Mouse (Mus musculus) large intestine, adult 2 months (tissue): ENCODE data around the gene Fitm1. TPM values are rescaled to one million over a fixed set of nuclear protein-coding genes. Genes with fewer than 3 reads are reported as not detected.

Experiments used
- DNase-seq: peaks from one replicate; pipeline ENCODE4 v3.0.0-alpha.2; 2012; ENCODE audit warnings: low read depth, low spot score
- WGBS: fragments of 180-500 bp; shearing (Covaris S2); methylation state at CpG from one replicate; pipeline ENCODE4 v1.1.7; 2018; 5-methylcytosine and 5-hydroxymethylcytosine counted together
- polyA plus RNA-seq: library from polyadenylated mRNA; depleted of rRNA; stranded (reverse); fragments of >200 nt; gene quantifications from 2 replicates; pipeline ENCODE4 v1.2.3, GENCODE M21; 2012

The Fitm1 gene
- polyA plus RNA-seq, 1 experiment = 0.11 TPM

DNA sequence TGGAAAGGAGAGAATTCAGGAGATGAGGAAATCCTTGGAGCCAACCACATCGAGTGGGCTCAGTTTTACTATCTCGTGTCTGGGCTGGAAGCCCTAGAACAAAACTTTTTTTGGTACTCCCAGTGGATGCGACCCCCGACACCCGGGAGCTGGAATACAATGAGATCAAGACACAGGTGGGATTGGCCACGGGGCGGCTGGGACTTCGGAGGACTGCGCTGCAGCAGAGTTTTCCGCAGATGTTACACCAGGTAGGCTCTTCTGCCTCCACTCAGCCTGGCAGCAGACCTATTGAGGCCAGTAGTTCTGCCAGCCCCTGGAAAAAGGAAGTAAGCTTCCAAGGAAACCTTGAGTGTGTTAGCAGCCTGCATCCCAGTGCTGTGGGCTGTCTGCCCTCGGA is 12.2 kb upstream of the Fitm1 start:
- 89% methylated on average over 11 of the region's 11 CpGs for WGBS
- DNase-seq = no peak

DNA sequence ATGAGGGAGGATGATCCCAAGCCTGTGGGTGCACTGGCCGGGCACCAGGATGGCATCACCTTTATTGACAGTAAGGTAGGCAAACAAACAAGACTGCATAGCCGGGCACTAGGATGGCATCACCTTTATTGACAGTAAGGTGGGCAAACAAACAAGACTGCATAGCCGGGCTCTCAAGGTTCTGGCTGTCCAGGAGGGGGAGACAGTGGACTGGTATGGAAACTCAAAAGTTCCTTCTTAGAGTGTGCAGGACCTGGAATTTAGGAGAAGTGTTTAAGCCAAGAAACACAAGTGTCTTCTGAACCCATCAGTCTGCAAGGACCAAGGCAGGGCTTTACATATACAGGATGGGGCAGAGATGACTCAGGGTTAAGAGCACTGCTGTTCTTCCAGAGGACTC is 9.7 kb upstream of the Fitm1 start:
- 55% methylated on average over 3 of the region's 3 CpGs for WGBS
- DNase-seq = no peak

DNA sequence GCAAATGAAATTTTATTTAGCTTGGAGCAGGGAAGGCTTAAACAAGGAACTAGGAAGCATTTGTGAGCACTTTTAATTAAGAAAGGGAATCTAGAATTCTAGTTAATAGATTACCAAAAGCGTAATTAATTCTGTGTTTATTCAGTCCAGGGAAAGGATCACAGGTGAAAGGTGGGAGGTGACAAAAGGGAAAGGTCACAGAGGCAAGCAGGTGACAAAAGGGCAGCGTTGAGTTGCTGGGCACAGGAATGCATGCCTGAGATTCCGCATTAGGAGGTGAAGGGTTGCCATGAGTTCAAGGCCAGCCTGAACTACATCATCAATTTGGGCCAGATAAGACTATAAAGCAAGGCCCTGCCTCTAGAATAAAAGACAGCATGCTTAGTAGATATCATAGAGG is 7.9 kb upstream of the Fitm1 start:
- no peak for DNase-seq
- 83% methylated on average over 3 of the region's 3 CpGs for WGBS

DNA sequence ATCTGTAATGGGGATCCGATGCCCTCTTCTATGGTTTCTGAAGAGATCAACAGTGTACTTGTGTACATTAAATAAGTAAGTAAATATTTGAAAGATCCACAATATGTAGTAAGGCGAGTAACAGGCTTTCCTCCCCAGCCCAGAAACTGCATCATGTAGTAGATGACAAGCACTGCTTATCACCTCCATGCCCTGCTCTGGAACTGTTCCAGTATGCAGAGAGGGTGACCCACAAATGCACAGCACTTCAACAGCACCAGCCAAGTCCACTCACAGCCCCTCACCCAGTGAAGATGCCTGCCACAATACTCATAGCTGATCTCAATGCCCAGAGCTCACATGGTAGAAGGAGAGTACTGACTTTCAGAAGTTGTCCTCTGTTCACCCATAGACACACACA is 4.8 kb upstream of the Fitm1 start:
- 64% methylated on average over 2 of the region's 2 CpGs for WGBS
- DNase-seq = no peak

DNA sequence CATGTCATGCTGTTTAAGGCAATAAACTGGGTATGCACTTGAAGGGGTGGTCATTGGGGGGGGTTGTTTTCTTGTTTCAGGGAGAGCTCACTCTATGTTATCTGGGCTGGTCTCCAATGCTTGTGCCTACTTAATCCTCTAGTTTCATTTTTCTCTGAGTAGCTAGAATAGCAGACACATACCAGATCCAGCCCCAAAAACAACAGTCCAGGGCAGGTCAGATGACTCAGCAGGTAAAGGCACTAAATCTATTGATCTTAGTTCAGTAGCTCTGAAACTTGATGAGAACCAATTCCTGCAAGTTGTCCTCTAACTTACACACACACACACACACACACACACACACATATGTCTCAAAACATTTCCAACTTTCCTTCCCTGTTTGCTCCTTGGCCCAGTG is 3.7 kb upstream of the Fitm1 start:
- DNase-seq = no peak

DNA sequence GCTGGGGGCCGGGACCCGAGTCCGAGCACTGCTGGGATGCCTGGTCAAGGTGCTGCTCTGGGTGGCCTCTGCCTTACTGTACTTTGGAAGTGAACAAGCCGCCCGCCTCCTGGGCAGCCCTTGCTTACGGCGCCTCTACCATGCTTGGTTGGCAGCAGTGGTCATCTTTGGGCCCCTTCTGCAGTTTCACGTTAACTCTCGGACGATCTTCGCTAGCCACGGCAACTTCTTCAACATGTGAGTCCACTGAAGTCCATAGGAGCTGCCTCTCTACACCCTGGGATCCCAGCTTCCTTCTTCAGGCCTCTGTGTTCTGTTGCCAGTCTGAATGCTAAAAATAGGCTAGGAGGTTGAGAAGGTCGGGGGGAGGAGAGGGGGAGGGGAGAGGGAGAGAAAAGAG is 294 bp downstream of the Fitm1 start:
- no peak for DNase-seq
- WGBS = 77% methylated on average over 13 of the region's 13 CpGs

DNA sequence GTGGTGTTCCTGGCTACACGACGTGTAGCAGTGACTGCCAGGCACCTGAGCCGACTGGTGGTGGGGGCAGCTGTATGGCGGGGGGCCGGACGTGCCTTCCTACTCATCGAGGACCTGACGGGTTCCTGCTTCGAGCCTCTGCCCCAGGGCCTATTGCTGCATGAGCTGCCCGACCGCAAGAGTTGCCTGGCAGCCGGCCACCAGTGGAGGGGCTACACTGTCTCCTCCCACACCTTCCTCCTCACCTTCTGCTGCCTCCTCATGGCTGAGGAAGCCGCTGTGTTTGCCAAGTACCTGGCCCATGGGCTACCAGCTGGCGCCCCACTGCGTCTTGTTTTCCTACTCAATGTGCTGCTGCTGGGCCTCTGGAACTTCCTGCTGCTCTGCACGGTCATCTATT is 959 bp downstream of the Fitm1 start:
- no peak for DNase-seq
- WGBS = 77% methylated on average over 16 of the region's 16 CpGs

DNA sequence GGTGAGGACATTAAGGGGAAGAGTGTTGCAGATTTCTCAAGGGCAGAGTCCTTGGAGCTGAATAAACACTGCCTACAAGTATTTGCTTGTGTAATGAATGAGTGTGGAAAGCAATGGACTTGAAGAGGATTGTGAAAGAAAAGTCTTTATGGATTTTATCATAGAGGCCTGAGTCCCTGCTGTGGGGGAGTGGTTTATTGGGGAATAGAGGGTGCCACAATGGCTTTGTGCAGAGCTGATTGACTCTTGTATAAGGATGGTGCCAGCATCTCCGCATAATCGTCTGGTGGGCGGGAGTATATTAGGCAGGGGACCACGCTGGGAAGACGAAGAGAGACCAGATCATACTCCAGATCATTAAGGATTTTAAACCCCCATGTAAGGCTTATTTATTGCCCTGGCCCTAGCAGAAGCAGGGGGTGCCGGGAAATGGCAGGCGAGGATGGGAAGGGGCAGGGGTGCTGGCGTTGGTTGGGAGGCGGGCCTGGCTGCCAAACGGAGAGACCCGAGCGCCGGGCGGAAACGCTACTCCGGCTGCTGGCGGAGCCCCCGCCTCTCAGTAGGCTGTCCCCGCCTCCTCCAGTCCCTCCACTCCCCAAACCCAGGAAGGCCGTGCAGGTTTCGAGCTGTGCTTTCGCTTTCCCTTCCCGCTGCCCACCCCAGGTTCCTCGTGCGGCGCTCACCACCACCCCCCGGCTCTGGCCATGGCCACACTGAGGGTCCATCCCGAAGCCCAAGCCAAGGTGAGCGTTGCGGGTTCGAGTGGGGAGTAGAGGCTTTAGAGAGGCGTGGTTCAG is 2.7 kb downstream of the Fitm1 start, which contains the start of gene Psme1:
Psme1 (plus strand) TSS at position 253 of the 797 bp plus-strand sequence.
- under 1% methylated on average over 32 of the region's 32 CpGs for WGBS
- no peak for DNase-seq

DNA sequence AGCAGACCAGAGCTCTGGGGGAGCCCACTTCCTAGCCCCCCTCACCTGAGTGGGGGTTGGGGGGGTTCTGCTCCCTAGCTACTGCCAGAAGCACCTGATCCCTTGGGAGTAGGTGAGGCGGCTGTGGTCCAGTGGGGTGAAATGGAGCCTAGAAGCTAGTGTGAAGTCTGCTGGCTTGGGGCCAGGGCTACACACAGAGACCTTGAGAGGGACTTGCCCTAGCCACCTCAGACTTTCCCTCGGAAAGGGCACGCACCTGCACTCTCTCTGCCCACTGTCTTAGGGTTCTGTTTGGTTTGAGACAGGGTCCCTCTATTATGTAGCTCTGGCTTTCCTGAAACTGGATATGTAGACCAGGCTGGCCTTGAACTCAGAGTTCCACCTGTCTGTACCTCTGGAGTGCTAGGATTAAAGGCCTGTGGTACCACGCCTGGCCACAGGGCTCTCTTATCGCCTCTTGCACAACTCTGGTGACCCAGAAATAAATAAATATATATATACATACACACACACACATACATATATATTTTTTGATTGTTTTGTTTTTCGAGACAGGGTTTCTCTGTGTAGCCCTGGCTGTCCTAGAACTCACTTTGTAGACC is 3.4 kb downstream of the Fitm1 start:
- 13% methylated on average over 6 of the region's 6 CpGs for WGBS
- DNase-seq = no peak

DNA sequence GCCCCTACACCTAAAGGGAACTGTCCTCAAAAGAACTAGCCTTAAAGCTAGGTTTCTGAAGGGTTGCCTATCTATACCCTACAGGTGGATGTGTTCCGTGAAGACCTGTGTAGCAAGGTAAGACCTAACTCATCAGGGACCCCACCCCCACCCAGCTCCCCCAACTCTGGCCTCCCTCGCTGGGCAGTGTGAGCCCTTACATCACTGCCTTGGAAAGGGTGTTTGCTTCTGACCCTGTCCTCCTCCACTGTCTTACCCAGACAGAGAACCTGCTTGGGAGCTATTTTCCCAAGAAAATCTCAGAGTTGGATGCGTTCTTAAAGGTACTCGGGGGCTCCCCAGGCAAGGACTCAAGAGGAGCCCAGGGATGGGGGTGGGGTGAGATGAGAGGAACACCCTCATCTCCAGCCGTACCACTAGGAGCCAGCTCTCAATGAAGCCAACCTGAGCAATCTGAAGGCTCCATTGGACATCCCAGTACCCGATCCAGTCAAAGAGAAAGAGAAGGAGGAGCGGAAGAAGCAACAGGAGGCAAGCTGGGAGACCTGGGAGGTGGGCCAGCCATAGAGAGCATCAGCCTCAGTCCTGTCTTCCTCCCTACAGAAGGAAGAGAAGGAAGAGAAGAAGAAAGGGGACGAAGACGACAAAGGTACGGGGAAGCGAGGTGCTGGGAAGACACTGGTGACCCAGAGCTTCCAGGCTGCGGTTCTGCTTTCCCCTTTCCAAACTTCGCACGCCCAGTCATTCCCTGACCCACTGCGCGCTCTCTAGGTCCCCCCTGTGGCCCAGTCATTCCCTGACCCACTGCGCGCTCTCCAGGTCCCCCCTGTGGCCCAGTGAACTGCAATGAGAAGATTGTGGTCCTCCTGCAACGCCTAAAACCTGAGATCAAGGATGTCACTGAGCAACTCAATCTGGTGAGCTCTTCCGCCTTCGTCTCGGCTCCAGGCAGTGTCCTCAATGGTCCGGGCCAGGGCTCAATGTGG is 4.4 kb downstream of the Fitm1 start:
- 92% methylated on average over 23 of the region's 23 CpGs for WGBS

DNA sequence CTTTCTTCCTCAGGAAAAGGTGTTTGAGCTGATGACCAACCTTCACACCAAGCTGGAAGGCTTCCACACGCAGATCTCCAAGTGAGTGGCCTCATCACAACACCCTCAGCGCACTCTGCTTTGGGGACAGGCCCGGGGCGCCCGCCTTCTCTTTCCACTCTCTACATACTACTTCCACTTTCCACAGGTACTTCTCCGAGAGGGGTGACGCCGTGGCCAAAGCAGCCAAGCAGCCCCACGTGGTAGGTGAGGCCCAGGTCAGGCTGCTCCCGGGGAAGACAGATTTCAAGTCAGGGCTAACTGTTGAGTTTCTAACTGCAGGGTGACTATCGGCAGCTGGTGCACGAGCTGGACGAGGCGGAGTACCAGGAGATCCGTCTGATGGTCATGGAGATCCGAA is 5.3 kb downstream of the Fitm1 start:
- DNase-seq = no peak
- WGBS = 92% methylated on average over 16 of the region's 16 CpGs

More for the DNA sequence above, 4.4 kb downstream of the Fitm1 start:
- no peak for DNase-seq

DNA sequence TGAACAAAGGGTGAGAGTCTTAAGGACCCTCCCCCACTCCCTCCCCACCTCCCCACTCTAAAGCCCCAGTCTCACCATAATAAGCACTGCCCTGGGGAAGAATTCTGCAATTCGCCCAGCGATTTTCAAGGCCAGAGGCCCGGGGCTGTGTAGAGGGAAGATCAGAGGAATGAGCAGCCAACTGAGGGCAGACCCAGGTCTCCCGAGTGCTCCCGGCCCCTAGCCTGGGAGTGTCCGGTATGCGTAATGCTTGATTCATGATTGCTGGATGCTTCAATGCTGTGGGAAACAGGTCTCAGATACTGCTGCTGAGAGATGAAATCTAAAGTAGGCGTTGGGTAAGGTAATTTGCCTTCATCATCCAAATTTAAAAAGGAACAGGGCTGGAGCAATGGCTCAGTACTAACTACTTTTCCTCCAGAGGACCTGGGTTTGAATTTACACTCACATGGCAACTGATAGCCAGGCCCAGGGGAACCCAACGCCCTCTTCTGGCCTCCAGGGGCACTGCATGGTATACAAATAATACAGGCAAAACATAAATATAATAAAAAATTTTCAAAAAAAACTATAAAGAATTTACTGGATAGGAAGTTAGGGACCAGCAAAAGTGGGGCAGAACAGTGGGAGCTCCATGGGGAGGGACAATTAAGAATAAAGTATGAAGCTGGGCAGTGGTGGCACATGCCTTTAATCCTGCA is 6.7 kb downstream of the Fitm1 start:
- no peak for DNase-seq
- WGBS = 66% methylated on average over 9 of the region's 9 CpGs

DNA sequence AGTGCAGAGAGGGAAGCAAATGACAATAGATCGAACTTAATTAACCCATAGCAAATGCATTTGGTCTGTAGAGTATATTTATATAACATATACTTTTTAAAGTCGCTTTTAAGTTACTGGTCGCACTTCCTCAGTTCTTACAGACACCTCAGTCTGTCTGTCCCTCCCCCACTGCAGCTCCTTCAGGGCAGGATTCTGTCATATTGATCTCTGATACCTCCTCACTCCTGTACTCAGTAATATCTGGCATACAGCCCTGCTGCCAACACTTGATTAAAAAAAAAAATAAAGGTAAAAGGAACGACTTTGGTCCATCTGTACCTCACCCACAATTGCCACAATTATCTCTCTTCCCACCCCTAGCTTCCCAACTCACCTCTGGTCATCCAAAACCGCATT is 8.9 kb downstream of the Fitm1 start:
- no peak for DNase-seq
- WGBS = 49% methylated on average over 5 of the region's 5 CpGs

DNA sequence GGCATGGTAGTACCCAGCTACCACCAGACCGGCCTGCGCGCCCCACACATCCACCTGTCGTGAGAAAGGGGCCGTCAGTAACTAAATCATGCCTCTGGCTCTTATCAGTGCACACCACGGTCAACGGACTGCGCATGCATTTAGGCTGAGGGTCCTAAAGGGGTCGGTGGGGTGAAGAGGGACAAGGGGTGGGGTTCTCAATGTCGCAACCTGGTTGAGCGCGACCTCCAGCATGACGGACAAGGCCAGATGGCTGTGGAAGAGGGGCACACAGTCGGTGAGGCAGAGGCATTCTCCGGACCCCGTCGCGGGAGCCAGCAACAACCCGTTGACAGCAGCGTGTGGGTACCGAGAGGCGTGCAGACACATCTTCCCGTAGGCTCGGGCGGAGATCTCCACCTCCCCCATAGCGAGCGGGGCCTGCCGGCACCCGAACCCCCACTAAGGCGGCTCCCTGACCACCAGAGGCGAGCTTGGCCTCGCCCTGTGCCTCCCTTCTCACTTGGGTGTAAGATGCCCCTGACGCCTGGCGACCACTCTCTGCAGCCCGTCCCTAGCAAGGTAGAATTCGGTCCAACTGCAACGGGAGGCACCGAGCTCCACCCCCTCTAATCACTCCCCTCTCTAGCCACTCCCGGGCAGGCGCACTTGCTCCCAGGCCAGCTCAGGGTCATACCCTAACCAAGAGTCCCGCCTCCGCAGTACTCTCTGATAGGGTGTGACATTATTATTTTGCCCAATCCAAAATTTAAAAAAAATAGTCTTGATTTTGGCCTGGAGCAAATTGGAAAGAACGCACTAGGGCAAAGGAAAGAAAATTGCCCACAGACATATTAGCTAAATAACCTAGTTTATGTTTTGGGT is 9.5 kb downstream of the Fitm1 start, which contains the start of gene Emc9:
Emc9 (minus strand) TSS at position 601 of the 864 bp plus-strand sequence.
- DNase-seq = no peak
- WGBS = 8% methylated on average over 43 of the region's 43 CpGs

DNA sequence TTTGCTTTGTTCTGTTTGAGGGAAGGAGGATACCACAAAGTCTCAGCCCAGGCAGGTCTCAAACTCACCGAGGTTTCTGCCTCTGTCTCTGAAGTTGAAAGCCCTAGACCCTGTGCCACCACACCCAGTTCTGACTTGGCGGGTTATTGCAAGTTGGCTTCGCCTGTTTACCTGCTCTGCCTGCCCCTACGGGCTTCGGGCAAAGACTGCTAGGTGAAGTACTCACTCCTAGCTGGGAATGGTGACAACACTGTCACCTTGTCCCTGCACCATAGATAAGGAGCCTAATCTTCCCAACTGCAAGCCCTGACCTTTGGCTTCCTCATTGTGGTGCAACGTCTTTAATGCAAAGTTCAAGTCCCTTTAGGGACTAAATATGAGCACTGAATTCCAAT is 10.1 kb downstream of the Fitm1 start:
- no peak for DNase-seq
- 20% methylated on average over 6 of the region's 6 CpGs for WGBS

DNA sequence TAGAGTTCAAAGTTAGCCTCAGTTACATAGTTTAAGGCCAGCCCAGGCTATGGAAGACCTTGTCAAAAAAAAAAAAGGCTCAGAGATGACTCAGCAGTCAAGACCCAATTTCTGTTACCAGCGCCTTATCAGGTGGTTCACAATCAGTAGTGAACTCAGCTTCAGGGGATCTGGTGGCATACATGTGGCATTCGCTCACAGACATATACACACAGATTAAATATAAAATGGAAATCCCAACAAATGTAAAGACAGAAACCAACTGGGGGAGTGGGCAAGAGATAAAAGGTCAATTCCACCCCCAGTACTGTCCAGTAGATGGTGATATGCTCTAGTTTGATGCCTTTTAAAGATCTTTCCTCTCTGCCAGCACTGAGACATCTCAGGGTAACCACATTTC is 10.7 kb downstream of the Fitm1 start:
- no peak for DNase-seq
- 89% methylated on average over 2 of the region's 2 CpGs for WGBS

DNA sequence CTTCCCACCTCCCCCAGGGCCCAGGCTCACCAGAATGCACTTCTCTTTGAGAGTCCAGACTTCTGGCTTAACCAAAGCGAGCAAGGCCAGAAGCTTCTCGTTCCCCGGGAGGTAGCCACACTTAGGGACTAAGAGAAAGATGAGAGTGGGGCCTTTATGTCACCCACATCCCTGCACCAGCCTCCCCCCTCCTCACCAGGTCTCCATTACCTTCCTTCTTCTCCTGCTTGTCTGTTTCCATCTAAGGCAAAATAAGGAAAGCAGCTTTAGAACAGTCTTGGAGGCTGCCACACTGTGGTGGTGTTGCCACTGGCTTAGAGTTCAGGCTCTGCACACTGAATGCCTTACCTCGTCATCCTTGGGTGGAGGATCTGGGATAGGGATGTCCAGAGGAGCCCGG is 13.9 kb downstream of the Fitm1 start:
- WGBS = 93% methylated on average over 5 of the region's 5 CpGs

DNA sequence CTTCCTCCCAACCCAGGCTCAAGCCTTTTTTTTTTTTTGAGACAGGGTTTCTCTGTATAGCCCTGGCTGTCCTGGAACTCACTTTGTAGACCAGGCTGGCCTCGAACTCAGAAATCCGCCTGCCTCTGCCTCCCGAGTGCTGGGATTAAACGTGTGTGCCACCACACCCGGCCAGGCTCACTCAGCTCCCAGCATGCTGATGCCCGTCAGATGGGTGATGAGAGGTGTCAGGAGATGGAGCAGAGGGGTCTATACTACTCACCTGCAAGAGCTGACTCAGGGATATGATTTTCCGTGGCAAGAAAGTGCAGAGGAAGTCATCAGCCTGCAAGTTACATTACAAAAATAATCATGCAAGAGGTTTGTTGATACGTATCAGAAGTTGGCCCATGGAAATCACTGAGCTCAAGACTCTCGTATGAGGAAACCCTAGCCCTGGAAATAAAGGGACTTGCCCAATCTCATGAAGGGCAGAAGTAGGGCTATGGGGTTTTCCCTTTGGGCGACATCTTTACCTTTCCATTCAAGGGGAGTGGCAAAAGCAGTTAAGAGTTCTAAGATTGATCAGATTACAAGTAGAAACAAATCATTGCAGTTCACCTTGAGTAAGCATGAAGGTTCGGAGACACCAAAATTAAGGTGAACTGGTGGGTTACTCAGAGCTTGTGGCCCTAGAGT is 14.5 kb downstream of the Fitm1 start:
- WGBS = 53% methylated on average over 11 of the region's 11 CpGs
- no peak for DNase-seq

More for the DNA sequence above, 13.9 kb downstream of the Fitm1 start:
- DNase-seq = no peak
